Mouse (Mus musculus): ENCODE data around the gene Gpr82.

The Gpr82 gene

DNA sequence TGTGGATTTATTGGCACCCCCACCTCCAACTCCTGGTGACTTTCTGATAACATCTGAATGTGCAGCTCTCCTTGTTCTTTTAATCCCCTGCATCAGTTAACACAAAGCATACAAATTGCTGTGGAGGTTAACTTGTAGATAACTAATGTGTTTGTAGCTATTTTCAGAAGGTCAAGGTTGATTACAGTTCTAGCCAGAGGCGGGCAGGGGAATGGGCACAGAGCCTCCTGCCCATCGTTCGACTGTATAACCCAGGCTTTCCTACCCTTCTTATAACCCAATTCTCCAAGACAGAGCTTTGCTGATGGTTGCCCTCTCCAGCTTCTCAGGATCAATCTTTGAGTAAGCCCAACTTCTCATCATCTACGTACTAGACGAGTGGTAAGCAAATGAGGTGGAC lies at the start of gene Gpr82:
Gpr82 (plus strand) TSS at position 301 of the 400 bp plus-strand sequence.
- no peak for DNase-seq

DNA sequence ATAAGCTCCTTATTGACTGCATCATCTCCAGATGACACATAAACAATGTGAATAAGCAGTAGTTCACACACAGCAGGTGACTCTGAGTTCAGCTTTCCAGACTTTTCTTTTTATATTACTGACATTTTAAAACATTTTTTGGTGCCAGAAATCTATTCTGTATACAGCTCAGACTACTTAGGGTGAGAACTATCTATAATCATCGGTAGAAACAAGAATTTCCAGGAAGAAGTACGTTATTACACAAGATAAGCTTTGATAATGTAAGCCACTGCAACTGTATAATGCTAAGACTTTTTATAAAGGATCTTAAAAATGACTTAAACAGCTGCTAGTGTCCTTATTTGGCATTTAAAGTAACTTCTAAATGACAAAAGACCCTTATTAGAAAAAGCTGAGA lies 49.0 kb upstream of the Gpr82 start:
- no peak for DNase-seq

DNA sequence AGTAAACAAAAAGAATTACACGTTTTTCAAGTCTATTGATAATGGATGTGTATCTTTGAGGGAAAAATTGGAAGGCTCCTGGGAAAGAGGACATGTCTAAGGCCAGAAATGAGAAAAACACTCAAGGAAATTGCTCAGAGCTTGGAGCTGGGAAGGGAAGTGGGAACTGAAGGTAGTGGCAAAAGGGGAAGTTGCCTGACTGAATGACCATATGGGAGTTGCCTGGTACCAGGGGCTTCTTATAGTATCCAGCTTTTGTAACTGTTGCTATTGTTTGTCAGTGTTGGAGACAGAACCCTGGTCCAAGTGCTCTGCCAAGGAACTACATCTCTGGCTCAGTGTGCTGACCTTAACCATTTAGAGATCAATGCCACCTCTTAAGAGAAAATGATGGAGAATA lies 44.4 kb upstream of the Gpr82 start:
- DNase-seq: no peak

DNA sequence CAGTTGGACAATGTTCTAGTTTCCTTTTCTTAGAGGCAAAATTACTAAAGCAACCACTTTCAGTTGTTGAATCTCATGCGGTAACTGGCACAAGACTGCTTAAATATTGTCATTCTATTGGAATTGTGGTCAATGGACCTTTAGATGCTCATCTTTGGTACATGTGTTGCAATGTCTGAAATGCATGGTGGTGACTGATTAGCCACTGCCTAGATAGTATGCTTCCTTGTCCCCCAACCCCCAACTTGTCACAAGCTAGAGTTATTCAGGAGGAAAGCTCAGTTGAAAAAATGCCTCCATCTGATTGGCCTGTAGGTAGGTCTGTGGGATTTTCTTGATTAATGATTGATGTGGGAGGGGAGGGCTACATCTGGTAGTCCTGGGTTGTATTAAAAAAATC lies 43.9 kb upstream of the Gpr82 start:
- no peak for DNase-seq

DNA sequence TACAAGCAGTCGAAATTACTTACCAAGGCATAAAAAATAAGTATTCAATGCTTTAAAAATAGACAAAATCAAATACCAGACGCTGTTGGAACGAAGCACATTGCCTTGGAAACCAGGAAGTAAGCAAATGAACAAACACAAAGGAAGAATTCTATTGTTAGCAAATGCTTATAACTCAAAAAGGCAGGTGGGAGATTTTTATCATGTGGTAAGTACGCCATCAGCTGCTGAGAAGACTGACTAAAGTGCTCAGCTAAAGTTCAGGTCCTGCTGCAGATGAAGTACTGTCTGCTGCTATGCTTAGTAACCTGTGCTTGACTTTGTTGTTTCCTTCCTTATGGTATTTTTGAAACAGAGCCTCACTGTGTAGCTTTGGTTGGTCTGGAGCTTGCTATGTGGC lies 42.7 kb upstream of the Gpr82 start:
- DNase-seq: no peak

DNA sequence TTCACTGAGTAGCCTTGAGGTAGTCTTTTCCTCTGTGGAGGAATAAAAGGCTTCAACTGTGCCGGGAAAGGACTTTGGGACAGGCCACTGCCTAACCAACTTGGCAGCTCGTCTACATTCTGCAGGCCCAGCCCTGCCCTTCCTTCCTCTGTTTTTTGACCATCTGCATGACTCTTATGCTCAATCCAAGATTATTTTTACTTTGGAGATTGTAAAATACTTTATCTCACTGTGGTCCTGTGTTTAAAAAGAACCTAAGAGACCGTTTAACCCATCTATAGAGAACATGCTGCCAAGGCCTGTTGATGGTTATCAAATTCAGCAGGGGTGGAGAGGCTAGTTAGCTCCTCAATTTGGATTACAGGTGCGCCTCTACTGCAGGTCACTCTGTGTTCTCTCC lies 39.7 kb upstream of the Gpr82 start:
- no peak for DNase-seq

DNA sequence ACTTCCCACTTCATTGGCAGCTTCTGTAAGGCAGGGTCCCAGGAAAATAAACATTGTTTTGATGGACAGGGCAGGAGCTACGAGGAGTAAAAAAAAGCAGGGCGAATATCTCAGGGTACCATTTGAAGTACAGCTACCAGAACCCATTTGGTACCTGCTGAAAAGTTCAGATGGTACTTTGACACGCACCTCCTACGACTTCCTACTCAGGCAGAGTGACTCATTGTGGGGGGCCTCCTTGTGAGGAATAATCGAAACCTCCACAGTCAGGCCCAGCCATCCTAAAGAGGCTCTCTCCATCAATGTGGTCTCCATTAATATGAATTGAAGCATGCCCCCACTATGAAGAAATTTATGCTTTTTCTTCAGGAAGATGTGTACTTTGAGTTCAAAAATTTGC lies 38.5 kb upstream of the Gpr82 start:
- no peak for DNase-seq

DNA sequence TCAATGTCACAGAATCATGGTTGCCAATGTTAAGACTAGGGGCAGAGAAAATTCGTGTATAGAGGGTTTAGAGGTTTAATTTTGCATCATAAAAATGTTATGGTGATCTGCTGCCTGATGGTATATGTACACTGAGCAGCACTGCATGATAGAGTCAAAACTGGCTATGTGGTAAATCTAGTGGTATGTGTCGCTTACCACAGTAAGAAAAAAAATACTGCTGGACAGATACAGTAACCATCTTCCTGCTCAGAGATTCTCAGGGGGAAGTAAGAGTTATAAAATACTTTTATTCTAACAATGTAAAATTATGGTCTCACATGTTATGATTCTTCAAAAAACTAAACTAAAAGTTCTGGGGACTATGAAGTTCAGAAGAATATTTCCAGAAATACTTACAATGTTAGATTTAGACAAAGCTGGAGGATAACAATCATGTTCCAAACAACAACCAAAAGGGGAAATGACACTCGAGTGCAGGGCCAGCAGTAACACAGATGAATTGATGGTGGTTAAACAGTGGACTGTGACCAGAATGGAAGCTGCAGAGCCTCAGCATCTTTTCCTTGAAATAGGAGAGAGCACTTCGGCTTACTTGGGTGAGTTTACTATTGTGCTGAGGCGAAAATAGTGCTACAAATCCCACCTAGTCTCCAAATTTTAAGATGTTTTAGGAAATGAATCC lies 29.4 kb upstream of the Gpr82 start, which contains the start of gene Gpr34:
Gpr34 (plus strand) TSS at position 491 of the 685 bp plus-strand sequence.
- no peak for DNase-seq

DNA sequence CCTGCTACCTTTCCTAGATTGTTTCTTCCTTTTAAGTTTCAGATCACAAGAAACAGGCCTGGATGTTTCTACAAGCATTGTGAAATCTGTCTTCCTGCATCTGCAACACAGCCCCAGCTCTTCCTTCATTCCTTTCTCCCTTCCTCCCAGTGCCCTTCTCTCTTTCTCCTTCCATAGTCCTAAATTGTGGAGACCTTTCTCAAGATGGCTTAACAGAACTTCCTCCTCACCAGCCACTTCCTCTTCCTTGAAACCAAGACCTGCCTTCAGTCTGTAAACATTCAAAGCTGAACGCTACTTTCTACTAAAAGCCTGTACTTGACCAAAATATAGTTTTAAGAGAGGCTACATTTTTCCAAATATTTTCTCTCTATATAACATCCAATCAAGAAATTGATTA lies 24.8 kb upstream of the Gpr82 start:
- DNase-seq: no peak

DNA sequence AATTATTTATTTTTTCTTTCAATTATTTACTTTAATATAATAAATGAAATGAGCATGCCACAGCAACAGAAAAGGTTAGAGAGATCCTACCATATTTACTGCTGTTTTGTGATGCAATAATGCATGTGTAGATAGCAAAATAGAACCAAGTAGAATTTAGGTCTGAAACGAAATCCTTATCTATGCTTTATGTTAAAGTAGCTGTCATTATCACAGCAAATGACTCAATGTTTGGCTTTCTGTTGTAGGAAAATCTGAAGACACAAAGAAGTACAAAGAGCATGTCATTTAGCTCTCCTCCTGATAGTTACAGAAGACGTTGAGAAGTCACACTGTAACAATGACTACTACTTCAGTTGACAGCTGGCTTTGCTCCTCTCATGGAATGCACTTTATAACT lies 22.3 kb upstream of the Gpr82 start:
- no peak for DNase-seq

DNA sequence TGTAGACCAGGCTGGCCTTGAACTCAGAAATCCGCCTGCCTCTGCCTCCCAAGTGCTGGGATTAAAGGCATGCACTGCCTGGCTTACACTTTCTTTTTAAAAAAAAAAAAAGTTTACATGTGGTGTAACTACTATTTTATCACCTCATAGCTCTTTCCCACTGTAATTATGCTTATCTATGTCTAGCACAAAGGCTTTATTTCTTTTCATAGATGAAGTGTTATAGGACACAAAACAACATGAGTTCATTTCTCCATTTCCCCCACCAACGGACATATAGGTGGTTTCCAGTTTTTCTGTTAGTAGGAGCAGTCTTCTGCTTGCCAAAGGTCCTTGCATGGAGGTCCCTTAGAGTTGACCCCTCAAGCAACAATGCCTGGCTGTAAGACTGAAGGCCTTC lies 9.3 kb upstream of the Gpr82 start:
- no peak for DNase-seq

DNA sequence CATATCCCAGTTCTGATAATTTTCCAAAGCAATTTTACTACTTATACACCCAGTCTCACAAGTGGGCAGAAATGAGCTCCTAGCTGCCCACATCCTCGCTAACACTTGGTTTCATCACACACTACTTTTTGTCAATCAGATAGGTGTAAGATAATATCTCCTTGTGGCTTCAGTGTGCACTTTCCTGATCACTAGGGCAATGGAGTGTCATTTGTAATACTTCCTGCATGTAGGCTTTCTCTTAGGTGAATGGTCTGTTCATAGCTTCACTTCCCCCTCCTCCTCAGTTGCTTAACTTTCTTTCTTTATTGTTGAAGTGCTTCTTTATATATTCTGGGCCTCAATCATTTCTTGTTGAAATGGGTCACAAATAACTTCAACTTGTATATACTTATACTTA lies 8.9 kb upstream of the Gpr82 start:
- no peak for DNase-seq

DNA sequence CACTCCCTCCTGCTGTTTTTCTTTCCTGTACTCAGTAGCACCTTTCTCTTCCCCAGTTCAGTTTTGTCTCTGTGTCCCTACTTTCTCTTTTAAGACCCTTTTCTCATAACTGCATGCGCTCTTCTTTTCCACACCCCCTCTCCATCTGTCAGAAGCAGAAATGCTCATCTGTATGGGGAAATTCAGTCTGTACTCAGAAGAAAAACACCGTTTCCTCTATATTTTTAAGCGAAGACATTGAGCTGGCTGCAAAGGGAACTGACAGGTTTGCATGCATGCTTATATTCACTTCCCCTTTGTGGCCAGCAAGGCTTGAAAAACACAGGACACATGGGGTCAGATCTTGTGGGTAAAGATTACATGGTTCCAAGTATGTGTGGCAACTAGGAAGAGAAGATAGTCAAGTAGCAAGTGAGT lies 6.2 kb upstream of the Gpr82 start:
- DNase-seq: no peak

DNA sequence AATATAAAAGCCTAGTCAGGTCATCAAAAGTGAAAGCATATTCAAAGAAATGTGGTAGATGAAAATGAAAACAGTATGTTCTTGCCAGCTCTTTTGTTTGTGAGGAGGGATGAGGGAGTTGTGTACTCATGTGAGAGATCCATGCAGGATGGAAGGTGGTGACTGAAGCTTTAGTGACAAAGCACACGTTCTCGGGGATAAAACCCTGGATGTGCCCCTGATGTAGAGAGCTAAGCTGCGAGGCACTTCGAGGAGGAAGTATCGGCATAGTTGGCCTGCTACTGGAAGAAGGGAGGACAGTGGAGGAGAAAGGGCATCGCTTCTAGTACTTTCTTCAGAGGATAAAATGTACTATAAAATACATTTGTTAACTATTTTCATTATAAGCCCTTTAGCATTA lies 5.3 kb upstream of the Gpr82 start:
- no peak for DNase-seq

DNA sequence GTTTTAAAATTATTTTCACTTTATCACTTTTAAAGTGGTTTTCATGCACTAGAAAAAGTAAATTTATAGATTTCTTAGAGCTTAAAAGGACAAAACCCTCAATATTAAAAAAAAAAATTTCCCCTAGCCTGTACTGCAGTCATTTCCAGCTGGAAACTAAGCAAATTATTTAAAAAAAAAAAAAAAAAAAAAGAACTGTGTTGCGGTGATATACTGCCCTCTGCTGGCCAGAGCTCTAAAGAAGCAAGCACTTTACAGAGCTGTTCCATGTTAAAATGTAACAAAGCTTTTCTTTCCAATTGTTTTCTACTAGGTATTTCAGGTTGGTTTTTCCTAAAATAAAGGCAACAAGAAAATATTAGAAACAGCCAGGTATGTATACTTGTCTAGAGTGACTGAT lies 4.4 kb upstream of the Gpr82 start:
- peak; percentile 23 for DNase-seq

DNA sequence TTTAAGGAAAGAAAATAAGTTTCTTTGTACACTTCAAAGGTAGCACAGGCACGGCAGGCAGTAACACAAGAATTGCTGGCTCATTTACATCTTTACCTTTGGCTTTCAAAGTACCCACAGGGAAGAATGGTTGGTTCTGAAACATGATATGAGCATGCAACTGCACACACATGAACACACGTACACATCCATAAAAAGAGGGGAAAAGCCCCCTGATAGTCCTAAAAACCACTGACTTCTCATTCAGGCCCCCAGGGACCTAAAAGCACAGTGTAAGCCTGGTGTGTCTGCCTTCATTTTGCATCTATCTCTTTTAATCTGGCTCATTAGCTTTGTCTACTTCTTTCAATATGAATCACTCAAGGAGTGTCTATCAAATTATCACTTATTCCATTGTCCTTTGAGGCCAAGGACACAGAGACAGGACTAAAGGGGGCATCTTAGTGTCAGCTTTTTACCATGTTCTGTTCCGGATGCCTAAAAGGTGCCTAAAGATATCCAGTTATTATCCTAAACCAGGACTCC lies 2.5 kb upstream of the Gpr82 start:
- no peak for DNase-seq

DNA sequence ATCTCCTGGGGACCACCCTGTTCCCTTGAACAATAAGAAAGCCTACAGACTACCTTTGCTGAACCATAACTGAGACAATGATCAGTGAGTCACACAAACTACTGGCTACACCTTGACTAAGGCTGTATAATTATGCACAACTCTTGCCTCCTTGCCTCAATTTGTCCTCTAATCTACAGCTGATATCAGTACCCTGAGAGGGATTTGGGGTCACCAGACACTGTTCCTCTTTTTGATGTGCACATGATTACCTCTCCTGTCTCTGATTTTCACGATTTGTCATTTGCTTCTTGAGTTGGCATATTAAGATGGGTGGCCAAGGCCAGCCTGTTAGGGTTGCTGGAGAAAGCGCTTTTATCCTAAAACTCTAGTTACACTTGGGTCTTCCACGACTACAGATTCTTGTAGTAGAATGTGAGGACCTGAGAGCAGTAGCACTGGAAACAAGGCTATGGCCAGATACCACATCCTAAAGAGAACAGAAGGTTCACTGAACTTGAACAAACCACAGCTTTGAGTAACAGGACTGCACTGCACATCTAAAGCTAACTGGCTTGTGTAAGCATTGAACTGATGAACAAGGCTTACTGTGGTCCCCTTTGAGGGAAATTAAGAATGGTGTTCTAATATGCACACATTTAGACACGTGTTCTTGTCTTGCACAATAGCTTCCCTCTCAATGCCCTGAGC lies 1.8 kb upstream of the Gpr82 start:
- no peak for DNase-seq

DNA sequence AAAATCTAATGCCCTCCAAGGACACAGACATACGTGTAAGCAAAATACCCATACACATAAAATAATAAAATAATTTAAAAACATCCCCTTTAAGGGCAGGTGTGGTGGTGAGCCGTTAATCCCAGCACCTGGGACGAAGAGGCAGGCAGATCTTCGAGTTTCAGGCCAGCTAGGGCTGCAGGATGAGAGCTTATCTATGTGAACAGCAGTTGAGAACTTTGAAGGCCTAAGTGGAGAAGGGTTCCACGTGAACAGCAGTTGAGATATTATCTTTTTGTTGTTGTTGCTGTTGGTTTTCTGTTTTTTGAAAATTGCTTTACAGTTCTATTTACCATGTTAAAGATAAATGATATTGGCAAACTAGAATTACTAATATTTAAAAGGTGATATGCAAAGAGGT lies 7.7 kb downstream of the Gpr82 start:
- no peak for DNase-seq

DNA sequence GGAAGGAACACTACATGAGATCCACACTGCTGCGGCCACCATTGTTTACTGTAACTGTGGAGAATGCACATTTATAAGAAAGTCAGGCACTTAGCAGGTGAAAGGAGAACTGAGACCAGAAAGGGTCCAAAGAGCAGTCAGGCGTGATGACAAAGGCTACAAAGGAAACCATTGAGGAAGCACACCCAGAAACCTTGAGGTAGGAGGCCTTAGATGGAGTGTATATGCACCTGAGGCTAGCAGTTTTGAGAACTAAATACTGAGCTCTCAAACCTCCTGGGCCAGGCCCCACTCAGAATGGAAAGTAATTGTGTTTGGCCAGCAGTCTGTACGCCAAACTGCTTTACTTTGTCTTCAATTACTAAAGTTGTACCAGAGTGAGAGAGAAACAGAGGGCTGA lies 9.2 kb downstream of the Gpr82 start:
- DNase-seq: no peak

DNA sequence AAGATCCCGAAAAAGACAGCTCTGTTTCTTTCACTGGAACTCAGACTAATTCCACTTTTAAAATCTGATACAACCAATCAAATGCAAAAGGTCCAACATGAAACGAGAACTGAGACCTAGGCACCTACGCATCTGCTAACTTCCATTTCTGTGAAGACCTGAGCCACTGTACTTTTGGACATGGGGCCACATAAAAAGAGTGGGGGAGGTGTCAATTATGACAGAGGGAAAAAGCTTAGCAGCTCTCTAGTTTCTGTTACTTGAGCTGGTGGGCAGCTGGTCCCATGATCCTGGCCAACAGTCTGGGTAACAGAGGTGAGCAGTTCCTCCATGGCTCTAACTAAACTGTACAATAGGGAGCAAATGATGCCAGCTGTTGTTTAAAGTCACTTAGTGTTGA lies 11.8 kb downstream of the Gpr82 start:
- no peak for DNase-seq

DNA sequence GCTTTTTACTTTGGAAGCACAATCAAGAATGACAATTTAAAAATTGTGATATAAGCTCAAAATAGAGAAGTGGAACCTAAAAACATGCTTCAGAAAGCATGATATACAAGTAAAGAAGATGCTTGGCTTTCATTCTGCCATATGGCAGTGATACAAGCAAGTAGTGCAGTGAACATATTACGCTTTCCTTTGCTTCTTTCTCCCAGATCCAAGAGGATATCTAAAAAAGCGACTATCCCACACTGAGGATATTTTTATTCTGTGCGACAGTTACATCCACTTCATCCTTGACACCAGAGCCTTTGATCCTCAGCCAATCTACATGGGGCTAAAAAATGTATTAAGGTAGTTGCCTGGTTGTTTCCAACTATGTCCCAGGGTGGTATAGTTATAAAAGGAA lies 20.6 kb downstream of the Gpr82 start:
- no peak for DNase-seq

DNA sequence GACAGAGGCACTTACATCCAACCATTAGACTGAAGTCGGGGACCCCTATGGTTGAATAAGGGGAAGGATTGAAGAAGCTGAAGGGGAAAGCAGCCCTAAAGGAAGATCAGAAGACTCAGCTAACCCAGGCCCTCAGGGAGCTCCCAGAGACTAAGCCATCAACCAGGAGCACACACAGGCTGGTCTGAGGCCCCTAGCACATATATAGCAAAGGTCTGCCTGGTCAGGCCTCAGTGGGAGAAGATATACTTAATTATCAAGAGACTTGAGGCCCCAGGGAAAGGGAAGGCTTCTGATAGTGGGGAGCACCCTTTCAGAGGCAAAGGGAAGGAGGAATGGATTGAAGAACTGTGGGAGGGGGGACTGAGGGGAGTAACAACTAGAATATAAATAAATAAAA lies 25.4 kb downstream of the Gpr82 start:
- no peak for DNase-seq

DNA sequence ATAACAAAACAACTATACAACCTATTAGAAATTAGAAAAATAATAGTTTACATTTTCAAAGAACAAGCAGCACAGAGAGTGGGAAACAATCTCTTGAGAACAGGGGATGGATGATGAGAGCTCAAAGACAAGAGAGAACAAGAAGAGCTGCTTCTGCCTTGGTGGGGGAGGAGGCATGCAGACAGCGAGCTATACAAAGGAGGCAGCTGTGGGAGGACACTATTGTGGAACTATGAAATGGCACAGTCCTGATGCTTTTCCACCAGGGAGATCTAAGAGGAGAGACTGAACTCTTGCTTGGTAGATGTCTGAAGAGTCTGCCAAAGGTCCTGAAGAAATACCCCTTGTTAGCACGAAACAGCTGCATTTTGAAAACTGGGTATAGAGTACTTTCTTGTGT lies 27.2 kb downstream of the Gpr82 start:
- no peak for DNase-seq

DNA sequence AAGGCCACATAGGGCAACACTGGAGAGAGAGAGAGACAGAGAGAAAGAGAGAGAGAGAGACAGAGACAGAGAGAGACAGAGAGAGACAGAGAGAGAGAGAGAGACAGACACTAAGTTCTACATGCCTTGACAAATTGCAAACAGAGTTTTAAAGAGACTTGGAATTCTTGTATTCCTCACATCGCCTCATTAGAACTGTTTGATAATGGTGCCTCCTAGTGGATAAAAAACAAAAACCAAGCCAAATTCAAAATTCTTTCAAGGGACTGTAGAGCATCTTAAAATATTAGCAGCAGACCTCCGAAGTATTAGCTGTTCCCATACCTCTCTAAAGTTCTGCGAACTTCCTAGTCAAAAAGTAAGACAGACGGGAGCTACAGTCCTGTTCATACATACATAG lies 30.7 kb downstream of the Gpr82 start:
- no peak for DNase-seq

DNA sequence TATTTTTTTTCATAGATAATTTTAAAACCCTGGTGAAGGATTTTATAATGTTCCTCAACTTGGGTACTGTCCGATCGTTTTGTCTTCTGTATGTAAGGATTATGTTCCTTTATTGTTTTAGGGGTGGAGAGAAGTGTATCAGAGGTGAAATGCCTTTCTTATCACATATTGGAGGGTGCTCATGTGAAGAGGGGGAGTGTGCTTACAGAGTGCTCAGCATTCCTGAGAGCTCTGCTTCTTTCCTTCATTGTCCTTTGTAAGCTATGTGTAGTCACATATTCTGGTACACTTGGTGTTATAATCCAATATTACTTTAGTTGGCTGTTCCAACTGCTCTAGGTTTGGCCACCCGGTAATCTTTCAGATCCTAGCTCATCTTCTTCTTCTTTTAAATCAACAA lies 39.5 kb downstream of the Gpr82 start:
- DNase-seq: no peak
